Mouse (Mus musculus) myocyte (in vitro differentiated cells): Measurements from ENCODE around the gene Gabrd. TPM values are rescaled to one million over a fixed set of nuclear protein-coding genes. Genes with fewer than 3 reads are reported as not detected.

ENCODE experiments used
- H3K27me3 ChIP-seq: one replicate; pipeline ENCODE4 v1.6.1; 2011; ENCODE audit not compliant: control insufficient read depth, insufficient read depth, insufficient read length
- H3K36me3 ChIP-seq: one replicate; pipeline ENCODE4 v1.6.1; 2011; ENCODE audit not compliant: control insufficient read depth, insufficient read depth
- H3K4me2 ChIP-seq: one replicate; pipeline ENCODE4 v1.6.1; 2011; ENCODE audit warnings: low read depth, control low read depth
- H3K4me3 ChIP-seq: one replicate; pipeline ENCODE4 v1.5.1; 2011; ENCODE audit warnings: mild to moderate bottlenecking, control low read depth, moderate library complexity
- H3K79me2 ChIP-seq: one replicate; pipeline ENCODE4 v1.6.1; 2011; ENCODE audit not compliant: control insufficient read depth, insufficient read depth
- H3ac ChIP-seq: one replicate; pipeline ENCODE4 v1.6.1; 2011; ENCODE audit not compliant: control insufficient read depth, insufficient read length
- CEBPB ChIP-seq: IDR thresholded peaks from 2 replicates; pipeline ENCODE4 v1.6.1; 2011; ENCODE audit warnings: mild to moderate bottlenecking, moderate library complexity; ENCODE audit not compliant: poor library complexity, insufficient read depth, severe bottlenecking
- E2F4 ChIP-seq: IDR thresholded peaks from one replicate; pipeline ENCODE4 v1.6.1; 2011; ENCODE audit warnings: mild to moderate bottlenecking, control low read depth, moderate library complexity; ENCODE audit not compliant: insufficient read depth
- MAX ChIP-seq: IDR thresholded peaks from one replicate; pipeline ENCODE4 v1.6.1; 2011; ENCODE audit warnings: low read depth, mild to moderate bottlenecking, control low read depth
- MYOD1 ChIP-seq, 3 experiments: IDR thresholded peaks; one replicate each; pipeline ENCODE4 v1.6.1; 2011; ENCODE audit warnings: control low read depth in 2 of 3, low read depth in 2 of 3, mild to moderate bottlenecking in 2 of 3, moderate library complexity in 1 of 3; ENCODE audit not compliant: insufficient read length in 2 of 3, control insufficient read depth in 1 of 3
- MYOG ChIP-seq, 3 experiments: IDR thresholded peaks; one replicate each; pipeline ENCODE4 v1.6.1; 2011; ENCODE audit warnings: control low read depth in 2 of 3, low read depth in 2 of 3, mild to moderate bottlenecking in 2 of 3; ENCODE audit not compliant: insufficient read length in 2 of 3, control insufficient read depth in 1 of 3, insufficient read depth in 1 of 3
- POLR2A ChIP-seq: IDR thresholded peaks from one replicate; pipeline ENCODE4 v1.6.1; 2011; ENCODE audit warnings: low read depth, mild to moderate bottlenecking, control low read depth, moderate library complexity; ENCODE audit not compliant: insufficient read length
- POLR2AphosphoS2 ChIP-seq: IDR thresholded peaks from one replicate; pipeline ENCODE4 v1.6.1; 2011; ENCODE audit warnings: low read depth, control low read depth; ENCODE audit not compliant: insufficient read length
- REST ChIP-seq: IDR thresholded peaks from one replicate; pipeline ENCODE4 v1.6.1; 2011; ENCODE audit warnings: mild to moderate bottlenecking, control low read depth, moderate library complexity; ENCODE audit not compliant: insufficient read depth, insufficient read length
- SRF ChIP-seq: IDR thresholded peaks from one replicate; pipeline ENCODE4 v1.6.1; 2011; ENCODE audit warnings: low read depth; ENCODE audit not compliant: control insufficient read depth, insufficient read length
- TCF12 ChIP-seq: IDR thresholded peaks from one replicate; pipeline ENCODE4 v1.6.1; 2011; ENCODE audit warnings: mild to moderate bottlenecking, control low read depth; ENCODE audit not compliant: poor library complexity, insufficient read depth, severe bottlenecking
- TCF3 ChIP-seq: IDR thresholded peaks from one replicate; pipeline ENCODE4 v1.6.1; 2011; ENCODE audit warnings: low read depth, control low read depth; ENCODE audit not compliant: insufficient read length
- USF1 ChIP-seq: IDR thresholded peaks from one replicate; pipeline ENCODE4 v1.6.1; 2011; ENCODE audit warnings: low read depth, mild to moderate bottlenecking, control low read depth, moderate library complexity
- polyA plus RNA-seq: library from polyadenylated mRNA; unstranded; fragments of >200 nt; fragmentation: generic; extraction: Trizol; gene quantifications from one replicate; pipeline ENCODE4 v1.2.1, GENCODE M21; 2012; ENCODE audit warnings: missing spikeins

The Gabrd gene
- polyA plus RNA-seq, 1 experiment, result 0.10 TPM

DNA sequence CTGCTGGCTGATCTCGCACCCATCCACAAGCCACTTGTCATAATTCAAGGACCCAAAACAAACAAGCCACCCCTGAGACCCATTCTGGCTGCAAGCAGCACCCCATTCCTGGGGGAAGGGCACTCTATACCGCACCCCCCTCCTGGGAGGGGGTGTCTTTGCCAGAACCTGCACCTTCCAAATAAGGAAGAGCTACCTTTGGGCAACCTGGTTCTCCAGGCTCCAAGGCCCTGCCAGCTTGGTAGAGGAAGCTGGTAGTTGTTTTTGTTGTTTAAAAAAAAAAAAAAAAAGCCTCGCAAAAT, 53.7 kb downstream of the Gabrd start:
- Histone ChIP-seq H3K4me2 (no peak overlapping the region), H3K36me3 (no peaks in the 10 kb centered on the region), H3ac (no peak overlapping the region), H3K79me2 (no peaks in the 10 kb centered on the region), H3K27me3 (peaks cover 71% of the 10 kb centered on the region), H3K4me3 (no peak overlapping the region)
- TF ChIP-seq TCF3 (no peak), MYOD1 (IDR thresholded peaks at IDR 0.05; ENCODE audit: control insufficient read depth in 1 of 3, insufficient read length in 2 of 3, low read depth in 2 of 3) (no peak)

DNA sequence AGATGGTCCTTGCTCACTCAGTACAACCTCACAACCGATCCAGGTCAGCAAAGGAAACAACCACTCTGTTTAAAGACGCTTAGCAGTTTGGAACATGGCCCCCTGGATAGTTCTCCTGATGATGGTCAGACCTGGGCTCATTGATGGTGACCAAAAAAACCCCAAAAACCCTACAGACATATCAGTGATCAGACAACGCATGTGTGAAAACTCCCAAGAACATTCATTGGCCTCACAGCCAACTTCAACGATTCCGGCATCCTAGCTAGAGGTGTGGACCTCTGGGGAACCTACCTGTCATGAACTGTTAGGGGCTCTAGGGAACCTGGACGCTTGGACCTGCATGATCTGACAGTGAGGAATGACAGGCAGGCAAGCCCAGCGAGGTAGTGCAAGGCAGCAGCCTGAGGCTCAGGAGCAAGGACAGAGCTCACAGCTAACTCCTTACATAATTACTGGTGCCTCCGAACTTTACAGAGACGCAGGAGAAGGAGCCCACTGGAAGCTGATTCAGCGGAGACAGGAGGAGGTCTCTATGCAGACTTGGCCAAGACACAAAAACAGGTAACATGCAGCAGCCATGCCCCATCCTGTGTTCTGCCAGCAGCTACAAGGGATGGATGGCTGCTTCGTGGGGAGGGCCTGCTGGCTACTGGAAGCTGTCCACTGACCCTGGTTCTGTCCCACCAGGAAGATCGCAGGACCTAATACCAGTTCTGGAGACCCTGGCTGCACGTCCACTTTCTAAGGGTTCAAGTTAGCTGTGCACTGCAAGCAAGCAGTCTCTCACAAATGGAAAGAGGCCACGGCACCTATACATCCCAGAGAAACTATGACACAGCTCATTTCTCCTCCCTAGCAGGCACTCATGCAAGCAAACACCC, 54.3 kb downstream of the Gabrd start:
- no peak for TF ChIP-seq MYOG (IDR thresholded peaks at IDR 0.05; ENCODE audit: control insufficient read depth in 1 of 3, insufficient read depth in 1 of 3, insufficient read length in 2 of 3, low read depth in 2 of 3)
- no peak for TF ChIP-seq POLR2A
- no peak for TF ChIP-seq POLR2AphosphoS2
- TF ChIP-seq MYOD1 (IDR thresholded peaks at IDR 0.05; ENCODE audit: control insufficient read depth in 1 of 3, insufficient read length in 2 of 3, low read depth in 2 of 3), result no peak
- no peak for TF ChIP-seq MAX
- TF ChIP-seq E2F4, result no peak
- no peak for TF ChIP-seq SRF
- TF ChIP-seq REST, result no peak
- TF ChIP-seq CEBPB, result no peak
- no peak overlapping the region for H3K4me2 ChIP-seq
- H3K27me3 ChIP-seq, result peaks cover 66% of the 10 kb centered on the region
- H3ac ChIP-seq, result no peak overlapping the region
- H3K4me3 ChIP-seq, result no peak overlapping the region
- H3K36me3 ChIP-seq, result no peaks in the 10 kb centered on the region
- H3K79me2 ChIP-seq, result no peaks in the 10 kb centered on the region

DNA sequence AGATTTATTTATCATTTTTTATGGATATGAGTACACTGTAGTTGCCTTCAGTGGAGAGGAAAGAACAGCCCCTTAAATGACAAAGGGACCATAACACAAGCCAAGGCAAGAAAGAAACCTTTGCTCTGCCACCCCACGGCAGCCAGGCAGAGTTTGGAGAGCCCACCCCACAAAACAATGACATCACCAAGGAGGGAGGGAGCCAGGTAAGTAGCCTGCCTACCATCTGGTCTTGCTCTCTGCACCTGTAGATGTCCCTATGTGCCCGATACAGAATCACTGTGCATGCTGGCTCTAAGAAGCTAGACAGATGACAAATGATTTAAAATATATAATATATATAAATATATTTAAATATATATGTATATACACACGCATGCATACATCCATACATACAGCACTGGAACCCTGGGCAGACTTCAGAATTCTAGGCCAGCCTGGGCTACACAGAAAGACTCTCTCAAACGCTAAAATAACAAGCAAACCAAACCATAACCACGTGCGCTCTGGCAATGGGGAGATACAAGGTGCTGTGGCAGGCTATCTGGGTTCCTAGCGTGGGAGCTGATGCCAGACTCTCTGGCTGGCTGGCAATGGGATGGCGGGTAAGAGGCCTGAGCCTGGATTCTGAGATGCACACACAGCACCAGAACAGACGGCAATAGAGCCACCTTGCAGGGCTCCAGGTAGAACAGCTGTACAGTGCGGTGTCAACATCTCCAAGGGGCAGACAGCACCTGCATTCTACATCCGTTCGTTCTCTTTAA, 61.4 kb downstream of the Gabrd start:
- Histone ChIP-seq H3K27me3 (peaks cover 69% of the 10 kb centered on the region), H3K4me3 (no peak overlapping the region)
- TF ChIP-seq REST (no peak), USF1 (no peak), MAX (no peak), TCF12 (no peak), POLR2AphosphoS2 (no peak), POLR2A (no peak), TCF3 (no peak), MYOG (IDR thresholded peaks at IDR 0.05; ENCODE audit: control insufficient read depth in 1 of 3, insufficient read depth in 1 of 3, insufficient read length in 2 of 3, low read depth in 2 of 3) (no peak), E2F4 (no peak), CEBPB (no peak), MYOD1 (IDR thresholded peaks at IDR 0.05; ENCODE audit: control insufficient read depth in 1 of 3, insufficient read length in 2 of 3, low read depth in 2 of 3) (no peak), SRF (no peak)

More for the DNA sequence above, 61.4 kb downstream of the Gabrd start:
- Histone ChIP-seq H3K4me2 (no peak overlapping the region), H3K79me2 (no peaks in the 10 kb centered on the region), H3ac (no peak overlapping the region), H3K36me3 (no peaks in the 10 kb centered on the region)

Other genes with a start within 250 kb of the Gabrd start
- gene Ski, start 175.5 kb downstream of the Gabrd start, polyA plus RNA-seq, result 54.5 TPM
- gene Faap20, start 148.3 kb downstream of the Gabrd start, polyA plus RNA-seq, result 40.4 TPM
- 0.36 TPM for gene Prkcz, start 36.8 kb downstream of the Gabrd start, polyA plus RNA-seq
- 0.22 TPM for gene Cfap74, start 11.1 kb upstream of the Gabrd start, polyA plus RNA-seq
- not detected for gene Tmem52, start 71.0 kb upstream of the Gabrd start, polyA plus RNA-seq
- 265 TPM for gene Gnb1, start 93.2 kb upstream of the Gabrd start, polyA plus RNA-seq
- gene Nadk, start 164.3 kb upstream of the Gabrd start, polyA plus RNA-seq, result 83.0 TPM
- 3.7 TPM for gene Slc35e2, start 203.3 kb upstream of the Gabrd start, polyA plus RNA-seq
- 47.7 TPM for gene Cdk11b, start 226.7 kb upstream of the Gabrd start, polyA plus RNA-seq
- not detected for gene Gm10563, start 247.3 kb upstream of the Gabrd start, polyA plus RNA-seq